Mouse (Mus musculus) intestine, embryonic 16.5 days (tissue): ENCODE measurements around the gene Stard10. TPM values are rescaled to one million over a fixed set of nuclear protein-coding genes. Genes with fewer than 3 reads are reported as not detected.
A peak's percentile ranks its signal among the peaks of the same experiment; 100 is the strongest.

Experiments
- ATAC-seq: fragments of 200-750 bp; cut with Nextera tagmentation; 2 replicates; pipeline ENCODE4 v1.8.0; 2017; ENCODE audit warnings: moderate TSS enrichment, moderate library complexity
- H3K27ac ChIP-seq: fragments of 300-500 bp; sonication (generic); 2 replicates; pipeline ENCODE4 v1.5.1; 2014; ENCODE audit warnings: mild to moderate bottlenecking, low read length
- H3K27me3 ChIP-seq: fragments of 300-500 bp; sonication (generic); replicated peaks from 2 replicates; pipeline ENCODE4 v1.6.1; 2014; ENCODE audit warnings: low read length, control low read depth, mixed read lengths; ENCODE audit not compliant: control insufficient read depth, insufficient read depth
- H3K36me3 ChIP-seq: fragments of 300-500 bp; sonication (generic); 2 replicates; pipeline ENCODE4 v1.6.1; 2014; ENCODE audit warnings: low read length, control low read depth; ENCODE audit not compliant: control insufficient read depth, insufficient read depth
- H3K4me1 ChIP-seq: fragments of 300-500 bp; sonication (generic); 2 replicates; pipeline ENCODE4 v1.6.1; 2014; ENCODE audit warnings: low read length, control low read depth, mixed read lengths; ENCODE audit not compliant: control insufficient read depth, insufficient read depth
- H3K4me2 ChIP-seq: fragments of 300-500 bp; sonication (generic); 2 replicates; pipeline ENCODE4 v1.6.1; 2014; ENCODE audit warnings: low read depth, low read length, control low read depth
- H3K4me3 ChIP-seq: fragments of 300-500 bp; sonication (generic); 2 replicates; pipeline ENCODE4 v1.5.1; 2014; ENCODE audit warnings: mild to moderate bottlenecking, low read length
- H3K9ac ChIP-seq: fragments of 300-500 bp; sonication (generic); 2 replicates; pipeline ENCODE4 v1.6.1; 2014; ENCODE audit warnings: low read depth, low read length
- H3K9me3 ChIP-seq: fragments of 300-500 bp; sonication (generic); 2 replicates; pipeline ENCODE4 v1.6.1; 2016; ENCODE audit warnings: low read length, control low read depth; ENCODE audit not compliant: control insufficient read depth
- WGBS: fragments of 180-500 bp; shearing (Covaris S2); extraction: QIAGEN DNeasy Blood & Tissue Kit; methylation state at CpG from one replicate; pipeline ENCODE4 v1.1.7; 2014; 5-methylcytosine and 5-hydroxymethylcytosine counted together
- polyA plus RNA-seq: library from polyadenylated mRNA; unstranded; fragments of >200 nt; fragmentation: Nextera tagmentation; extraction: Ambion mirVana; gene quantifications from 2 replicates; pipeline ENCODE4 v1.2.1, GENCODE M21; 2015

Stard10 gene
- polyA plus RNA-seq, 1 experiment from 2014 or later: 106 TPM

DNA sequence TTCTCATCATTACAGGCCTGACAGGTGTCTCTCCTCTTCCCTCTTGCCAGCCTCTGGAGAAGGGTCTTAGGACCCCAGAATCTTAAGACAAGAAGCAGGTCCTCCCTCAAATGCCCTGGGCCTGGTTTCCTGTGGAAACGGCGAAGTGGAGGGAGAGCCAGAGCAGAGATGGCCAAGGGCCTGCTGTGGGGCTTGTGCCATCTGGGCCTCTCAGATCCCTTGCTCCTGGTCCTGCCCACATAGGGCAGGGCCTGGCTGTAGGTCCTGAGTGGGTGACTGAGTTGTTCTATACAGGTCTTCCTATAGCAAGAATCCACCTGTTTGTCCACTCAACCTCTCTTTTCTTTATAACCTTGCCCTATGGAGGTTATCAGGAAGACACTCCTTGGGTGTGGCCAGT, 18.3 kb downstream of the Stard10 start:
- Histone ChIP-seq H3K27ac (no peak overlapping the region), H3K36me3 (no peaks in the 10 kb centered on the region), H3K4me2 (no peak overlapping the region), H3K9me3 (no peaks in the 10 kb centered on the region), H3K9ac (no peak overlapping the region), H3K4me3 (no peak overlapping the region), H3K4me1 (peaks cover 5% of the 10 kb centered on the region; the same call in 1 of the 2 replicates), H3K27me3 (no peaks in the 10 kb centered on the region)
- ATAC-seq: no peak
- WGBS: 79% methylated on average over 2 of the region's 2 CpGs

- Histone ChIP-seq H3K4me2 (no peak overlapping the region), H3K27me3 (no peaks in the 10 kb centered on the region), H3K27ac (no peak overlapping the region), H3K9me3 (no peaks in the 10 kb centered on the region), H3K4me3 (no peak overlapping the region), H3K36me3 (no peaks in the 10 kb centered on the region), H3K9ac (no peak overlapping the region), H3K4me1 (peaks cover 5% of the 10 kb centered on the region; the same call in 1 of the 2 replicates)
- WGBS: 82% methylated on average over 3 of the region's 3 CpGs
- ATAC-seq: no peak
These were observed 19.8 kb downstream of the Stard10 start for GRCm38 (mm10) chr7:101336686-101337085.

GRCm38 (mm10) chr7:101337401-101337800, 20.5 kb downstream of the Stard10 start:
- Histone ChIP-seq H3K9me3 (no peaks in the 10 kb centered on the region), H3K4me2 (no peak overlapping the region), H3K4me3 (no peak overlapping the region), H3K9ac (no peak overlapping the region), H3K4me1 (peaks cover 5% of the 10 kb centered on the region; the same call in 1 of the 2 replicates), H3K27ac (no peak overlapping the region), H3K27me3 (no peaks in the 10 kb centered on the region), H3K36me3 (no peaks in the 10 kb centered on the region)
- WGBS: 86% methylated on average over 3 of the region's 3 CpGs
- ATAC-seq: no peak

DNA sequence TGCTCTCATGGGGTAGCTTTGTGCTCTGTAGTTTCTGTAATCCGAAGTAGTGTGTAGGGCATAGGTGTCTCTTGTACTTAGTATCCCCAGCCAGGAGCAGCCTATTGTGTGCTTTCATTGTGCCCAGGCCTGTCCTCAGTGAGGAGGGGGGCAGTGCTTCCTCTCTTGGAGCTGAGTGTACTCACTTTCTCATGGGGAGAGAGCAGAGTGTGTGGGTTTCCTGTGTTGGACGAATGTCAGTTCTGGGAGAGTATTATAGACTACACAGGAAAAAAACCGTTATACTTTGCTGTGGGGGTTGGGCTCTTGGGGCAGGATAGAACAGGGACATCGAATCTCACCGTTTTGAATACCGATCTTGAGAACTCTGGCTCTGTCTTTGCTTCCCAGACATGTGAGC, 24.5 kb downstream of the Stard10 start:
- H3K9ac ChIP-seq: no peak overlapping the region
- WGBS: 52% methylated on average over 6 of the region's 6 CpGs
- H3K4me3 ChIP-seq: no peak overlapping the region
- H3K36me3 ChIP-seq: peaks cover 13% of the 10 kb centered on the region; the same call in 1 of the 2 replicates
- ATAC-seq: peak; percentile 27; the same call in 1 of the 2 replicates
- H3K27ac ChIP-seq: no peak overlapping the region
- no peaks in the 10 kb centered on the region for H3K27me3 ChIP-seq
- no peak overlapping the region for H3K4me2 ChIP-seq
- H3K4me1 ChIP-seq: peaks cover 5% of the 10 kb centered on the region; the same call in 1 of the 2 replicates
- no peaks in the 10 kb centered on the region for H3K9me3 ChIP-seq

DNA sequence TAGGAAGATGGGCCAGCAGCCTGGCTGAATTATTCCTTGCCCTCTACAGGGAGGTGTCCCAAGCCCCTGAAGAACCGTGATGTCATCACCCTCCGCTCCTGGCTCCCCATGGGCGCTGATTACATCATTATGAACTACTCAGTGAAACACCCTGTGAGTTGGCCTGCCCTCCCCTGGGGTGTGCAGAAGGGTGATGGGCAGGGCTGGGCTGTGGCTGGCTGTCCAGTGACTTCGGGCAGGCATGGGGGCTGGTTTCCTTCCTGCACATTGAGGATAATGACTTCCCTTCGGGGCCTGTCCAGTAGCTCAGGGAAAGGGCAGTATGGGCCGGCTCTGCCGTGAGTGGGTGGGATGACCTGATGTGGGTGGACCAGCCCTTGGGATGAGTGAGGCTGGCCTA, 26.2 kb downstream of the Stard10 start:
- no peak for ATAC-seq

DNA sequence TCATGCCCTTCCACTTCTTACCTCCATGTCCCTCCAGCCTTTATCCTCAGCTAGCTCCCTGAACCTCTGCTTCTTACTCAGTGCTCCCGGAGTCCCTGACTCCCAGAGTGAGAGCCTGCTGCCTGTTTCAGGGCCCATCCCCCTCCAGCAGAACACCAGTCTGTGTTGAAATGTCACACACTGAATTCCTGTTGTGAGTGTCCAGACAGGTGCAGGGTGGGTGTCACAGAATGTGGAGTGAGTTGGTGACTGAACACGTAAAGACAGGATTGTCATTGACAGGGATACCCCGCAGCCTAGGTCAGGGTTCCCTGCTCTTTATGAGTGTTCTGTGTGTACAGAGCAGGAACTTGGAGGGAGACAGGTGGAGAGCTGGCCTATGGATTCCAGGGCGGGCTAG, 28.0 kb downstream of the Stard10 start:
- Histone ChIP-seq H3K27me3 (no peaks in the 10 kb centered on the region), H3K27ac (no peak overlapping the region)
- 66% methylated on average over 4 of the region's 4 CpGs for WGBS

More for the DNA sequence above, 26.2 kb downstream of the Stard10 start:
- no peak overlapping the region for H3K9ac ChIP-seq
- H3K9me3 ChIP-seq: no peaks in the 10 kb centered on the region
- H3K36me3 ChIP-seq: peaks cover 13% of the 10 kb centered on the region; the same call in 1 of the 2 replicates
- no peak overlapping the region for H3K4me2 ChIP-seq
- 72% methylated on average over 7 of the region's 7 CpGs for WGBS
- no peak overlapping the region for H3K27ac ChIP-seq
- no peak overlapping the region for H3K4me3 ChIP-seq
- no peaks in the 10 kb centered on the region for H3K27me3 ChIP-seq
- H3K4me1 ChIP-seq: peaks cover 11% of the 10 kb centered on the region

DNA sequence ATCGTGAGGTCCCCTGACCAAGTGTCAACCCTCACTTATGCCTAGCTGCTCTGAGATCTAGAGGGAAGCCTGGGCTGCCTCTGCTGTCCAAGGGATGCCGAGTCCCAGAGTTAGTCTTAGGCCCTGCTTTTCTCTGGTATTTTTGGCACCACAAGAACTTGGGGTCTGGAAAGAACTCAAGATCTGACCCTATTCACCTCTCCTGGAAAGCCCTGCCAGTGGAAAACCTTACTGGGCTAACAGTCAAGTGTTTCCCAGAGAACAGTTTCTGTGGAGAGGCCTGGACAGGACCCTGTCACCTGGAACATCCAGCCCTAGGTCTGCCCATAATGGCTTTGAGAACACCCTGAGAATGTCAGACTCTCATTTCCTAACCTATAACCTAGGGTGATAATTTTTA, 30.1 kb downstream of the Stard10 start:
- ATAC-seq: no peak
- WGBS: 73% methylated on average over 2 of the region's 2 CpGs
- Histone ChIP-seq H3K4me3 (no peak overlapping the region), H3K27ac (no peak overlapping the region), H3K9ac (no peak overlapping the region), H3K4me1 (peaks cover 20% of the 10 kb centered on the region), H3K27me3 (no peaks in the 10 kb centered on the region), H3K4me2 (no peak overlapping the region), H3K9me3 (no peaks in the 10 kb centered on the region), H3K36me3 (peaks cover 13% of the 10 kb centered on the region; the same call in 1 of the 2 replicates)

More for the DNA sequence above, 28.0 kb downstream of the Stard10 start:
- no peak for ATAC-seq
- H3K4me1 ChIP-seq: peaks cover 20% of the 10 kb centered on the region
- H3K9me3 ChIP-seq: no peaks in the 10 kb centered on the region
- no peak overlapping the region for H3K9ac ChIP-seq
- no peak overlapping the region for H3K4me3 ChIP-seq
- peaks cover 13% of the 10 kb centered on the region; the same call in 1 of the 2 replicates for H3K36me3 ChIP-seq
- no peak overlapping the region for H3K4me2 ChIP-seq

DNA sequence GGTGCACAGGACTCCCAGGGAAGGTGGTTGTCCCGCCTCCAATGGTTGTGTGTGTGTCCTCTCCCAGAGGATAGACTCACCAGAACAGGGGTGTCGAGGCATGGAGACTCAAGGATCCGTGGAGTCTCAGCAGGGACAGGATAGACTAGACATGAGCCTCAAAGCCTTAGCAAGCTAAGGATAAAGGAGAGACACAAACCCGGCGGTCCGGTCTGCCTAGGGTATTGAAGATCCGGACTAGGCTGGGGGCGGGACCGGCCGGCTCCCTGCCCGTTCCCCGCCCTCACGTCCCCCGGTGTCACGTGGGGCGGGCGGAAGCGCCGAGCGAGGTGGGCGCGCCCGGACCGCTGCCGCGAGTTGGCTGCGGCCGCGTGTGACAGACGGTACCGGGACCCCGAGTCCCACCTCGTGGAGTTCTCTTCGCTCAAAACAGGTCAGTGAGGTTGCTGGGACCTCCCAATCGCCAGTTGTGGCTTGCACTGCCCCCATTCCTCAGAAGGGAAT, 30.9 kb downstream of the Stard10 start, which contains the start of gene Arap1:
Gene Arap1, plus strand, starts transcription at position 301 of the 504 bp plus-strand sequence.
- under 1% methylated on average over 35 of the region's 35 CpGs for WGBS
- H3K4me2 ChIP-seq: peak within 1 kb of the TSS; percentile 89
- no peaks in the 10 kb centered on the region for H3K27me3 ChIP-seq
- peak; percentile 90 for ATAC-seq
- H3K36me3 ChIP-seq: peaks cover 13% of the 10 kb centered on the region; the same call in 1 of the 2 replicates
- peak within 1 kb of the TSS; percentile 64 for H3K4me3 ChIP-seq
- H3K27ac ChIP-seq: peak within 1 kb of the TSS; percentile 55; the same call in 1 of the 2 replicates
- peaks cover 20% of the 10 kb centered on the region for H3K4me1 ChIP-seq
- peak within 1 kb of the TSS; percentile 72 for H3K9ac ChIP-seq
- no peaks in the 10 kb centered on the region for H3K9me3 ChIP-seq

DNA sequence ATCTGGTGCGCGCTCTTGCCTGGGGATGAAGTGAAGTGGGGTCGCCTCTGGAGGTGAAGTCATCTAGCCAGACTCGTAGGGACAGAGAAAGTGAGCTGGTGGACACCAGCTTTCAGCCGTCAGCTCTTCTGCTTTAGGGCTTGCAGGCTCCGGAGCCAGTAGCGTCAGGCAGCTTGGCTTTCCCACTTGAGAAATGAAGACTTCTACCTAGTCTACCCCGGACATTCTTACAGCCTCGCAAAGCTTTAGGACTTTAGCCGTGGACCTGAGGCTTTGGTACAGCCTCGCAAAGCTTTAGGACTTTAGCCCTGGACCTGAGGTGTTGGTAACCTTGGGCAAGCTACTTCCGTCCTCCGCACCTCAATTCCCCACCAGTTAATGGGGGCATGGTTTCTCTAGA, 31.4 kb downstream of the Stard10 start:
- Histone ChIP-seq H3K4me2 (peak overlapping the region; percentile 89), H3K9me3 (no peaks in the 10 kb centered on the region), H3K4me1 (peaks cover 20% of the 10 kb centered on the region), H3K27me3 (no peaks in the 10 kb centered on the region), H3K9ac (peak overlapping the region; percentile 72), H3K36me3 (peaks cover 9% of the 10 kb centered on the region; the same call in 1 of the 2 replicates), H3K4me3 (peak overlapping the region; percentile 64), H3K27ac (peak overlapping the region; percentile 55; the same call in 1 of the 2 replicates)
- peak; percentile 29 for ATAC-seq
- 1% methylated on average over 13 of the region's 13 CpGs for WGBS
